ENCODE assay signal across 27 mouse cellular contexts in genomic region chr1:88307180-88307579, GRCm38 (mm10). TPM values are rescaled to one million over a fixed set of nuclear protein-coding genes. Genes with fewer than 3 reads are reported as not detected.
DNase-seq lines count a peak whose midpoint lies in the region; ATAC-seq and TF ChIP-seq lines count a peak whose summit lies in the region.
"Had no signal": no experiment of that assay in that cellular context is flagged by ENCODE, and none has a peak within 500 bp of the region (broad histone marks: within the 10 kb centered on the region; RNA-seq: fewer than 3 reads in every experiment).

No protein-coding gene starts in this region.

- DNase-seq in heart, adult 11 months, result peak; percentile 83
- DNase-seq in heart, postnatal 4 days, result no peak
- peak; percentile 3 for DNase-seq in midbrain, postnatal 0 days (ENCODE audit: low spot score)
- DNase-seq in limb, embryonic 10.5 days (ENCODE audit: low spot score), result peak; percentile 31
- DNase-seq in right cerebral cortex, adult 18-20 months, result no peak
- DNase-seq: adrenal gland, postnatal 10 days; B cell, adult 2 months; cerebellum, adult 9-10 months; kidney, adult 2 months; kidney, postnatal 25 days; left cerebral cortex, postnatal 4 days had no signal

- TF ChIP-seq CTCF in midbrain, postnatal 0 days (IDR thresholded peaks at IDR 0.05), result no peak

- peaks cover 80% of the 10 kb centered on the region for H3K9me3 ChIP-seq in midbrain, postnatal 0 days (ENCODE audit: low read length)
- peaks cover 72% of the 10 kb centered on the region for H3K9me3 ChIP-seq in midbrain, embryonic 13.5 days
- H3K9me3 ChIP-seq in limb, embryonic 10.5 days (replicated peaks), result peaks cover 66% of the 10 kb centered on the region

- WGBS in midbrain, postnatal 0 days, result 64% methylated on average over 12 of the region's 12 CpGs
- 67% methylated on average over 12 of the region's 12 CpGs for WGBS in midbrain, embryonic 13.5 days
- WGBS in limb, embryonic 10.5 days, result 67% methylated on average over 12 of the region's 12 CpGs

- no peak overlapping the region for H3K9ac ChIP-seq in midbrain, postnatal 0 days (replicated peaks; ENCODE audit: low read length, poor library complexity, severe bottlenecking)
- H3K9ac ChIP-seq in midbrain, embryonic 13.5 days (replicated peaks), result no peak overlapping the region
- H3K9ac ChIP-seq: embryonic facial prominence, embryonic 13.5 days; heart, embryonic 13.5 days; liver, embryonic 14.5 days; midbrain, embryonic 15.5 days had no signal

- no peak overlapping the region for H3K4me3 ChIP-seq in midbrain, postnatal 0 days (ENCODE audit: low read depth, low read length)
- no peak overlapping the region for H3K4me3 ChIP-seq in midbrain, embryonic 13.5 days (replicated peaks)
- no peak overlapping the region for H3K4me3 ChIP-seq in limb, embryonic 10.5 days
- H3K4me3 ChIP-seq: embryonic facial prominence, embryonic 13.5 days; heart, embryonic 13.5 days; left cerebral cortex, adult 2 months; midbrain, embryonic 15.5 days had no signal

- H3K36me3 ChIP-seq in midbrain, postnatal 0 days (ENCODE audit: insufficient read depth, low read length), result no peaks in the 10 kb centered on the region
- H3K36me3 ChIP-seq in midbrain, embryonic 13.5 days, result no peaks in the 10 kb centered on the region
- H3K36me3 ChIP-seq in limb, embryonic 10.5 days, result no peaks in the 10 kb centered on the region
- H3K36me3 ChIP-seq: embryonic facial prominence, embryonic 13.5 days; heart, embryonic 13.5 days; midbrain, embryonic 15.5 days had no signal

- no peak for ATAC-seq in midbrain, postnatal 0 days (ENCODE audit: low FRiP score)
- ATAC-seq in midbrain, embryonic 13.5 days, result no peak
- ATAC-seq in frontal cortex, adult (ENCODE audit: low TSS enrichment), result no peak
- ATAC-seq: activated CD4-positive, CD25-positive, alpha-beta regulatory T cell, adult 4 months; lung, postnatal 0 days had no signal

- H3K4me2 ChIP-seq in midbrain, postnatal 0 days (ENCODE audit: low read depth, low read length, poor library complexity, severe bottlenecking), result no peak overlapping the region
- no peak overlapping the region for H3K4me2 ChIP-seq in midbrain, embryonic 13.5 days (replicated peaks)
- H3K4me2 ChIP-seq: embryonic facial prominence, embryonic 13.5 days; heart, embryonic 13.5 days; midbrain, embryonic 15.5 days had no signal

- H3K4me1 ChIP-seq in midbrain, postnatal 0 days (ENCODE audit: insufficient read depth, low read length), result no peaks in the 10 kb centered on the region
- H3K4me1 ChIP-seq in midbrain, embryonic 13.5 days (replicated peaks), result no peaks in the 10 kb centered on the region
- H3K4me1 ChIP-seq in limb, embryonic 10.5 days, result no peaks in the 10 kb centered on the region
- H3K4me1 ChIP-seq: embryonic facial prominence, embryonic 13.5 days; heart, embryonic 13.5 days; midbrain, embryonic 15.5 days had no signal

- H3K27me3 ChIP-seq in midbrain, postnatal 0 days (ENCODE audit: insufficient read depth, low read length), result no peaks in the 10 kb centered on the region
- H3K27me3 ChIP-seq in midbrain, embryonic 13.5 days, result no peaks in the 10 kb centered on the region
- no peaks in the 10 kb centered on the region for H3K27me3 ChIP-seq in limb, embryonic 10.5 days (ENCODE audit: low read depth, poor library complexity, severe bottlenecking)
- H3K27me3 ChIP-seq: embryonic facial prominence, embryonic 13.5 days; heart, embryonic 13.5 days; midbrain, embryonic 15.5 days had no signal

- H3K27ac ChIP-seq in midbrain, postnatal 0 days (ENCODE audit: low read depth, low read length), result no peak overlapping the region
- H3K27ac ChIP-seq in midbrain, embryonic 13.5 days, result no peak overlapping the region
- no peak overlapping the region for H3K27ac ChIP-seq in limb, embryonic 10.5 days
- H3K27ac ChIP-seq: embryonic facial prominence, embryonic 13.5 days; heart, embryonic 13.5 days; hindbrain, postnatal 0 days; left cerebral cortex, adult 2 months; liver, embryonic 14.5 days; midbrain, embryonic 15.5 days had no signal

RNA-seq across cellular contexts. Expression of gene Trpm8, which starts 29.7 kb away (rescaled TPM):
- total RNA-seq in heart, postnatal 4 days (2021), result not detected
- total RNA-seq in midbrain, postnatal 0 days (2014; rRNA removed), result 1.2 TPM in 2 replicates
- polyA plus RNA-seq in midbrain, postnatal 0 days (2015; fragmentation: Nextera tagmentation; extraction: Ambion mirVana), result 0.21 and 0.29 TPM in 2 replicates
- polyA plus RNA-seq in midbrain, embryonic 13.5 days (2015; fragmentation: Nextera tagmentation; extraction: Ambion mirVana), result 0.04 TPM in 1 of 2 replicates, not detected in the other
- not detected in 2 replicates for polyA plus RNA-seq in limb, embryonic 10.5 days (2016; fragmentation: Nextera tagmentation; extraction: Ambion mirVana)
- total RNA-seq: adrenal gland, postnatal 10 days; common myeloid progenitor, adult 5-6 weeks; gastrocnemius, adult 18-20 months; granulocyte monocyte progenitor cell, adult 5-6 weeks; heart, postnatal 25 days; megakaryocyte, adult 5-6 weeks had no signal
- polyA plus RNA-seq: activated CD4-positive, CD25-positive, alpha-beta regulatory T cell, adult 4 months; embryonic facial prominence, embryonic 13.5 days; kidney, adult 2 months; liver, embryonic 14.5 days; lung, postnatal 0 days; small intestine, adult 2 months had no signal

RNA-seq across cellular contexts. Expression of gene Hjurp, which starts 29.7 kb away (rescaled TPM):
- total RNA-seq in heart, postnatal 4 days (2021), result 100 to 1,000 TPM in 1 of 2 experiments, 10 to 100 TPM in 1; 97.1 to 100 TPM
- total RNA-seq in midbrain, postnatal 0 days (2014; rRNA removed), result 88.0 and 96.8 TPM in 2 replicates
- polyA plus RNA-seq in midbrain, postnatal 0 days (2015; fragmentation: Nextera tagmentation; extraction: Ambion mirVana), result 42.3 and 45.9 TPM in 2 replicates
- polyA plus RNA-seq in midbrain, embryonic 13.5 days (2015; fragmentation: Nextera tagmentation; extraction: Ambion mirVana), result 107 and 110 TPM in 2 replicates
- polyA plus RNA-seq in limb, embryonic 10.5 days (2016; fragmentation: Nextera tagmentation; extraction: Ambion mirVana), result 206 and 245 TPM in 2 replicates

Comparison
In these comparisons a context has a peak if more than half of its experiments do, and no peak if none do; other contexts are left out.
1. DNase-seq: peak in heart, adult 11 months (single experiment), midbrain, postnatal 0 days (single experiment) and limb, embryonic 10.5 days (single experiment); none in heart, postnatal 4 days (single experiment) and right cerebral cortex, adult 18-20 months (single experiment).